Mouse (Mus musculus) liver, embryonic 14.5 days (tissue): ENCODE data around the gene Olfr644.

Experiments
- CTCF ChIP-seq: IDR thresholded peaks from 2 replicates; pipeline ENCODE4 v1.5.1; 2016; ENCODE audit warnings: antibody characterized with exemption, low read depth, control low read depth
- EP300 ChIP-seq: IDR thresholded peaks from 2 replicates; pipeline ENCODE4 v1.6.1; 2016; ENCODE audit warnings: antibody characterized with exemption, low read depth

GRCm38 (mm10) chr7:104071769-104072168 is at the start of gene Olfr644:
- TF ChIP-seq CTCF = no peak
- TF ChIP-seq EP300 = no peak
